Mouse (Mus musculus) right cerebral cortex, postnatal 4 days (tissue): ENCODE results near the gene Tff1.

Experiments
- DNase-seq: peaks from one replicate; pipeline ENCODE4 v3.0.0-alpha.2; 2022

Gene Tff1

GRCm38 (mm10) chr17:31152966-31153499, 12.0 kb downstream of the Tff1 start:
- DNase-seq = no peak

DNA sequence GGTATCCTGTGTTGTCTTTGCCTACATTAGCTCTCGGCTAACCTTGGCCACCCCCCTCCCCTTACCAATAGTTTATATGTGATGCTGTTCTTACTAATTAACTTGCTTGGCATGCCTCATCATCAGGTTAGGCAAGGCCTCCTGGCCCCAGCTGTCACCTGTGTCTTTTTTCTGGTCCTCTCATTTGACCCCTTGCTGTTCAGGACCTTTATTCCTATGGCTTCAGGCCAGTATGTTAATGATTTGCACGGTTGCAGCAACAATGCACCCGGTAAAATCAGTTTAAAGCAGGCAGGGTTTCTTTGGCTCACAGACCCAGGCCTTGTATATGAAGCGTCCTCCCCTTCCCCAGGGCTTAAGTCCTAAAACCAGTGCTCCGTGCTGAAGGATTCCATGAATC, 12.6 kb downstream of the Tff1 start:
- no peak for DNase-seq

- no peak for DNase-seq
Observed at GRCm38 (mm10) chr17:31145998-31146397, 19.1 kb downstream of the Tff1 start.

DNA sequence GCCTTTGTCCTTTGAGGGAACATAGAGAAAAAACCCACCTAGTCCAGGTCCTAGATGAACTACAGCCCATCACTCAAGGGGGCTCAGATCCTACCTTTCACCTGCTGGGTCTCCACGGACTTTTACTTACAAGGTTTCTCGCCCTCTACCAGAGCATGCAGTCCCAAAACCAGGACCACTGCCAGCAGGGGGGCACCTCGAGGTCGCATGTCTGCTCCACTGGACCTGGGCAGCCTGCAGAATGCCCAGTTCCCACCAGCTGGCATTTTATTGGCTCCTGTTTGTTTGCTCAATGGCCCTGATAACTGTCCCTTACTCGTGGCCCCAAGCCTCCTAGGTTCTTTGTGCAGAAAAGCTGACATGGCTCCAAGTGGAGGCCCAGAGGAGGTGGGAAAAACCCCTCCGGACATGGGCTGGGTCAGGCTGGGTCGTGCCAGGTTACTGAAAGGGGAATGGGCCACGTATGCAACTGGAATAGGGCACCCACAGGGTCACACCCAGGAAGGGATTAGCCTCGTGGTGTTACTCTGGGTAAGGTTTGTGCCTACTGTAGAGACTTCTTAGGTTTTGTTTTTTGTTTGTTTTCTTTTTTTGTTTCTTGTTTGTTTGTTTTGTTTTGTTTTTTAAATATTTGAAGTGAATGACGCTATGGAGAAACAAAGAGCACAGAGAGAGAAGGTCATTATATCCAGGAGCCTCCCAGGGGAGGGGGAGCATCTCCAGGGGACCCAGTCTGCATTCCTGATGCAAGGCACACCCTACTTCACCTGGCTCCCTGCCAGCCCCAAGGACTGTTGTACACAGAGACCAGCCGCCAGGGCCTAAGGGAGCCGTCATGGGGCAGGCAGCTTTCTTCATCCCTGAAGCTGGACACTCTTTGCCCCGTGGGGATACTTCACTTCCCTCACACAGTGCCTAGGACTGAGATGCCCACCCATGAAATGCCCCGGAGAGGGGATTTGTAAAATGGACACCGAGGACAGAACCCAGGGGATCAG, 20.7 kb downstream of the Tff1 start, which contains the start of gene Tff2:
Tff2 (minus strand) TSS at position 243 of the 998 bp plus-strand sequence.
- no peak for DNase-seq

DNA sequence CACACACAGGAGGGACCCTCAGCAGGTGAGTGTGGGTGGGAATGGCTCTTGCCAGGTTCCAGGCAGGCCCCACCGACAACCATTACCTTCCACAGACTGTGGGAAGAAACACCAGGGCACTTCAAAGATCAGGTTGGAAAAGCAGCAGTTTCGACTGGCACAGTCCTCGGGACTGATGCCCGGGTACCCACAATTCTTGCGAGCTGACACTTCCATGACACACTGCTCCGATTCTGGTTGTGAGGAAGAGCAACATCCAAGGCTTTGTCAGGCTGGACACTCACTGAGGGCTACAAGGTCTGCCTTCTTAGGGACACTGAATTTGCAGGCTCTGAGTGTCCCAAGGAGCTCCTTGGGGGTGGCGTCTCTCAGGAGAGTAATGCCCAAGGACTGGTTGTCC, 23.0 kb downstream of the Tff1 start:
- DNase-seq = no peak

DNA sequence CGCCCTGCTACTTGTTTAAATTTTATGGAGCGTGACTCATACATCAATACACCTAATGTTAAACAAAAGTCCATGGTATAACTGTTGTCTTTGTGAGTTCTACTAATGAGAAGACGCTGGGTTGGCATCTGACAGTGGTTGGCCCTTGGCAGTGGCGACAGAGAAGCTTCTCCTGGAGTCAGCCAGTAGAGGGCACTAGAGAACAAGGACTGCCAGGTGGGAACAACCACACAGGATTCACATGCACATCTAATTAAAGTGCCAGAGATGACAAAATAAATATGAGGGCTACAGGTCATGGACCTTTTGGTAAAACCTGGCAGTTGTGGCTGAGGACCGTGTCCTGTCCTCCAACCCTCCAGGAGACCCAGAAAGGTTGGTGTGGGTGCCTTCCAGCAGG, 26.7 kb downstream of the Tff1 start:
- DNase-seq = peak; percentile 31

- DNase-seq = no peak
Observed at GRCm38 (mm10) chr17:31136821-31137220, 28.3 kb downstream of the Tff1 start.

- no peak for DNase-seq
Observed at GRCm38 (mm10) chr17:31136291-31136690, 28.8 kb downstream of the Tff1 start.

GRCm38 (mm10) chr17:31134913-31135312, 30.2 kb downstream of the Tff1 start:
- no peak for DNase-seq

GRCm38 (mm10) chr17:31133776-31134175, 31.3 kb downstream of the Tff1 start:
- no peak for DNase-seq

GRCm38 (mm10) chr17:31131269-31131821, 33.7 kb downstream of the Tff1 start:
- DNase-seq = no peak

- no peak for DNase-seq
Observed at GRCm38 (mm10) chr17:31129452-31129851, 35.6 kb downstream of the Tff1 start, which contains the start of gene Tff3. Gene Tff3, minus strand, starts transcription at chr17:31129646.

- DNase-seq = no peak
Observed at GRCm38 (mm10) chr17:31128708-31129318, 36.3 kb downstream of the Tff1 start.

DNA sequence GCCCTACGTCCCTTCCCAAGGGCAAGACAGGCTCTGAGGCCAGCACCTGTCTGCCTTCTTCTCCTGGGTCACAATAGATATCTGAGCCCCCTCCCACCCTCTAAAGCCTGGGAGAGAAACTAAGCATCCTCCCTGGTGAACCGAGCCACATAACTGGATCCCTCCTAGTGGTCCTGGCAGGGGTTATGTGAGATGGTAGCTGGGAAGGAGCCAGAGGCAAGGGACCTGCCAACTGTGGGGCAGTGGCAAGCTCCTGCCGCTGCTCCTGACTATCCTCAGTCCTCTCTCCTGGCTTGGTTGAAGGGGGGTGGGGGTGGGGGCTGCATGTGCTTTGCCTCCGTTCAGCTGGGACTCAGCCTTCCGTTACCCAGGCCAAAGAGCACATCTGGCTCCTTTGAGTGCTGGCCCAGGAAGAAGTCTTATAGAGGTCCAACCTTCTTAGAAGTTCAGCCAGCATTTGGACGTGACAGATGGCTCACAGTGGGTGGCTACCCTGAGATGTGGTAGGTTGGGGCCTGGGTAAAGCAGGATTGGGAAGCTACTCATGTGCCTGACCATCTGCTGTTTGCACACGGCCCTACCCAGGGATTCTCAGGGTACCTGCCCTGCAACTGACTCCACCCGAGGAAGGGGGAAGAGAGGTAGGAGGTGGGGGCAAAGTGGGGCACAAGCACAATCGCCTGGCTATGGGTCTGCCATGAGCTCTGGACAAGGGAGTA, 39.4 kb downstream of the Tff1 start:
- DNase-seq = no peak

DNA sequence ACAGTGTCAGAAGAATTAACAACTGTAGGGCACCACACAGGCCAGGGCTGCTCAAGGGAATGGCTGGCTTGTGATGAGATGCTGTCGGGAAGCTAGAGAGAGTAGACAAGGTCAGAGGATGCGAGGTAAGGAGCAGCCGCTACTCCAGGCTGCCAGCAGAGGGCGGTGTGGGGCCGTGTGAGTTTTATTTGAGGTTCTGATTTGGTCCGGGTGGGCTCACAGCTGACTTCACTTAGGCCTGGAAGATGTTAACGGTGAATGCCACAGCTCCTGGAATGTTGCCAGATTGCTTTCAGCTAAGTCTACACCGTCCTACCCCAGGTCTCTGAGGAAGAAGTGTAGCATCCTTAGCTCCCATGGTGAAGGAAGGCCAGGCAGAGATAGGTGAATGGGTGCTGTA, 43.1 kb downstream of the Tff1 start:
- DNase-seq = peak; percentile 80

DNA sequence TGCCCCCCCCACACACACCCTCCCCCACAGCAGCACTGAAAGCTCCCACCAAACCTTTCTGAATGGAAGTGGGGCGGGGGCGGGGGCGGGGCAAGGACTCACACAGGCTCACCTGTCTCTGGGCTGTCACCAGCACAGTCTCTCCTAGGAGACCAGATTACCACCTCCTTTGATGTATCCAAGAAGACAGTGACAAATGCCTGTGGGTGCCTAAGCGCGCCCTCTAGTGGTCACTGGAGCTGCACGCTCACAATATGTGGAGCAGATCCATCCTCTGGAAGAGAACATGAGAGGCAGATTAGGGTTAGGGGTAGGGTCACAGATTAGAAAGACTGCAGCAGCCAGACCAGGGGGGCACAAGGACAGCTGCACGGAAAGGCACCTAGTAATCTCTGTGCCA, 45.6 kb downstream of the Tff1 start:
- DNase-seq = peak; percentile 87

GRCm38 (mm10) chr17:31117946-31118345, 47.1 kb downstream of the Tff1 start:
- DNase-seq = no peak

GRCm38 (mm10) chr17:31116063-31116462, 49.0 kb downstream of the Tff1 start:
- no peak for DNase-seq

DNA sequence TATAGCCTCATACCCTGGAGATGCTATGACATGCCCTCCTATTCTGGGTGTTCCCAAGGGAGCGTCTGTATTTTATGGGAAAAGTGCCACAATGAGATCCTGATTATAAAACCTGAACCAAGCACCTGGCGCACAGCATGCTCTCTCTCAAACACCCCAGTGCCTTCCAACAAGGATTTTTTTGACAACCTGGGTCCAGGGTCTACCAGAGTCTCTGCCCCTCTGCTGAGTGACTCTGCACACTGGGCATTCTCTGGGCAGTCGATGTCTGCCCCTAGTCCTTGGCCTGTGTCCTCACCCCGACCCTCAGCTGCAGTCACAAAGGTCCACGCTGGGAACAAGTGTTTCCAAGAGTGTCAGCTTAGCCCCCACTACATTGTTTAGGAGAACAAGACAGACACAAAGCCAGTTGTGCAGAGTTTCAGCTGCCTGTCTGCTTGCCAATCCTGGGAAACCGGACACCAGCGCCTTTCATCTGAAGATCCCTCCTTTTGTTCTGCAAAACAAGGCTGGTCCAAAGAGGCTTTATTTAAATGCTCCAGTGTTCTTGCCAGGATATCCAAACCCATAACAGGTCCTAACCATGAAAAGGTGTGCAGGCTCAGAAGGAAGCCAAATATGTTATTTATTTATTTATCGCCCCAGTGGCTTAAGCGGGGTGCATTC, 51.8 kb downstream of the Tff1 start:
- no peak for DNase-seq
